Mouse (Mus musculus): ENCODE measurements at regions not wholly inside any gene's neighbourhood (a gene's known extent, or its start where the extent isn't known, plus 50 kb on each side); places are given as distances from the start of the nearest gene placed in this dataset.

GRCm38 (mm10) chr7:34538310-34539055, 118.0 kb downstream of the Kctd15 start:
- H3K4me3 ChIP-seq (ENCODE audit: control insufficient read depth in 1 of 2, insufficient read depth in 1 of 2, low read depth in 2 of 2, low read length in 2 of 2): no peak overlapping the region
- H3K9me3 ChIP-seq (replicated peaks; ENCODE audit: insufficient read depth, low read length): no peaks in the 10 kb centered on the region
- H3K27ac ChIP-seq (ENCODE audit: control insufficient read depth, low read depth, low read length): no peak overlapping the region
- no peak overlapping the region for H3K9ac ChIP-seq (ENCODE audit: control insufficient read depth, low read depth, low read length, poor library complexity, severe bottlenecking)
- H3K79me2 ChIP-seq (ENCODE audit: control insufficient read depth, insufficient read depth, low read length, poor library complexity): no peaks in the 10 kb centered on the region
- no peak for DNase-seq (ENCODE audit: low read depth, low spot score)
- H3K27me3 ChIP-seq (ENCODE audit: control insufficient read depth in 1 of 2, insufficient read depth in 2 of 2, low read length in 2 of 2): no peaks in the 10 kb centered on the region
- no peaks in the 10 kb centered on the region for H3K36me3 ChIP-seq (ENCODE audit: control insufficient read depth in 1 of 2, insufficient read depth in 2 of 2, low read length in 2 of 2)
- TF ChIP-seq POLR2AphosphoS5 (IDR thresholded peaks at IDR 0.05; ENCODE audit: borderline replicate concordance, low read depth, low read length) (no peak), MAZ (IDR thresholded peaks at IDR 0.05; ENCODE audit: low read depth, low read length) (no peak), UBTF (IDR thresholded peaks at IDR 0.05; ENCODE audit: borderline replicate concordance, insufficient read depth, low read depth, low read length) (no peak), USF1 (IDR thresholded peaks at IDR 0.05; ENCODE audit: low read depth, low read length) (no peak), GATA1 (IDR thresholded peaks at IDR 0.05; ENCODE audit: low read depth, low read length) (no peak), MYC (IDR thresholded peaks at IDR 0.05; ENCODE audit: low read depth, low read length) (no peak), RAD21 (IDR thresholded peaks at IDR 0.05; ENCODE audit: low read depth, low read length) (no peak), CHD1 (IDR thresholded peaks at IDR 0.05; ENCODE audit: low read depth, low read length) (no peak), BHLHE40 (IDR thresholded peaks at IDR 0.05; ENCODE audit: borderline replicate concordance, low read depth, low read length) (no peak), ZMIZ1 (IDR thresholded peaks at IDR 0.05; ENCODE audit: low read depth, low read length) (no peak), CTCF (IDR thresholded peaks at IDR 0.05 in 2 of 3, conservative IDR thresholded peaks at IDR 0.05 in 1 of 3; ENCODE audit: control insufficient read depth in 1 of 3, insufficient read depth in 1 of 3, low read depth in 2 of 3, low read length in 3 of 3, poor library complexity in 1 of 3, severe bottlenecking in 1 of 3) (no peak), TBP (IDR thresholded peaks at IDR 0.05; ENCODE audit: low read depth, low read length) (no peak), ELF1 (IDR thresholded peaks at IDR 0.05; ENCODE audit: low read depth, low read length) (no peak)
- no peaks in the 10 kb centered on the region for H3K4me1 ChIP-seq (ENCODE audit: control insufficient read depth in 1 of 2, insufficient read depth in 2 of 2, low read length in 2 of 2)

DNA sequence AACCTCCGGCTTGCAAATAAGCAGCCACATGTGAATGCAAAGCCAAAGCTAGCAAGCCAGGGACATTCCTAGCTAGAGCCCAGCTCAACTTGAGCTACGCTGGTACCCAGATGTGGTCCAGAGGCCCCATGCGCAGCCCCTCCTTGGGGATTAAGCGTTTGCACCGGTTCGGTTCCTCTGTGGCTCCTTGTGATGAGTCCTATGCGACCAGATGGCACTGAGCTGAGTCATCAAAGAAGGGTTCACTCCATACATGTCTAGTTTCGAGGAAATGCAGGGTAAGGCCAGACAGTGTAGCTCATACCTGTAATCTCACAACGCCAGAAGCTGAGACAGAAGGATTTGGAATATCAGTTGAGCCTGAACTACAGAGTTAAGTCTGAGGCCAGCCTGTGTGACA, 119.4 kb downstream of the Kctd15 start:
- no peaks in the 10 kb centered on the region for H3K79me2 ChIP-seq (ENCODE audit: control insufficient read depth, insufficient read depth, low read length, poor library complexity)
- no peaks in the 10 kb centered on the region for H3K36me3 ChIP-seq (ENCODE audit: control insufficient read depth in 1 of 2, insufficient read depth in 2 of 2, low read length in 2 of 2)
- no peak for DNase-seq (ENCODE audit: low read depth, low spot score)
- no peaks in the 10 kb centered on the region for H3K9me3 ChIP-seq (replicated peaks; ENCODE audit: insufficient read depth, low read length)
- no peak overlapping the region for H3K9ac ChIP-seq (ENCODE audit: control insufficient read depth, low read depth, low read length, poor library complexity, severe bottlenecking)
- H3K27me3 ChIP-seq (ENCODE audit: control insufficient read depth in 1 of 2, insufficient read depth in 2 of 2, low read length in 2 of 2): no peaks in the 10 kb centered on the region
- TF ChIP-seq POLR2AphosphoS5 (IDR thresholded peaks at IDR 0.05; ENCODE audit: borderline replicate concordance, low read depth, low read length) (no peak), ZC3H11A (IDR thresholded peaks at IDR 0.05; ENCODE audit: low read depth, low read length) (no peak), NELFE (IDR thresholded peaks at IDR 0.05; ENCODE audit: low read depth, low read length) (no peak), GATA1 (IDR thresholded peaks at IDR 0.05; ENCODE audit: low read depth, low read length) (no peak), HCFC1 (IDR thresholded peaks at IDR 0.05; ENCODE audit: low read depth, low read length) (no peak), BHLHE40 (IDR thresholded peaks at IDR 0.05; ENCODE audit: borderline replicate concordance, low read depth, low read length) (no peak), JUND (IDR thresholded peaks at IDR 0.05; ENCODE audit: low read depth, low read length) (no peak), TBP (IDR thresholded peaks at IDR 0.05; ENCODE audit: low read depth, low read length) (no peak), ZNF384 (IDR thresholded peaks at IDR 0.05; ENCODE audit: low read depth, low read length) (no peak), SIN3A (IDR thresholded peaks at IDR 0.05; ENCODE audit: low read length) (no peak), EP300 (IDR thresholded peaks at IDR 0.05; ENCODE audit: low read depth in 1 of 2, low read length in 2 of 2) (no peak), MEF2A (IDR thresholded peaks at IDR 0.05; ENCODE audit: extremely low read depth, insufficient replicate concordance, low read depth, low read length, poor library complexity, severe bottlenecking) (no peak), RAD21 (IDR thresholded peaks at IDR 0.05; ENCODE audit: low read depth, low read length) (no peak), CHD2 (IDR thresholded peaks at IDR 0.05; ENCODE audit: low read length) (no peak), GABPA (IDR thresholded peaks at IDR 0.05; ENCODE audit: low read depth, low read length) (no peak), RCOR1 (IDR thresholded peaks at IDR 0.05; ENCODE audit: low read depth, low read length) (no peak), MAZ (IDR thresholded peaks at IDR 0.05; ENCODE audit: low read depth, low read length) (no peak), CTCF (IDR thresholded peaks at IDR 0.05 in 2 of 3, conservative IDR thresholded peaks at IDR 0.05 in 1 of 3; ENCODE audit: control insufficient read depth in 1 of 3, insufficient read depth in 1 of 3, low read depth in 2 of 3, low read length in 3 of 3, poor library complexity in 1 of 3, severe bottlenecking in 1 of 3) (no peak), USF2 (IDR thresholded peaks at IDR 0.05; ENCODE audit: borderline replicate concordance in 1 of 2, insufficient read depth in 1 of 2, low read depth in 1 of 2, low read length in 2 of 2) (no peak), MYB (IDR thresholded peaks at IDR 0.05; ENCODE audit: low read depth, low read length) (no peak)
- no peaks in the 10 kb centered on the region for H3K4me1 ChIP-seq (ENCODE audit: control insufficient read depth in 1 of 2, insufficient read depth in 2 of 2, low read length in 2 of 2)
- no peak overlapping the region for H3K4me3 ChIP-seq (ENCODE audit: control insufficient read depth in 1 of 2, insufficient read depth in 1 of 2, low read depth in 2 of 2, low read length in 2 of 2)
- H3K27ac ChIP-seq (ENCODE audit: control insufficient read depth, low read depth, low read length): no peak overlapping the region
